Mouse (Mus musculus) cortical plate, adult 2 months (tissue): ENCODE data around the gene Neurod2.
A peak's percentile ranks its signal among the peaks of the same experiment; 100 is the strongest.

Source experiments
- CTCF ChIP-seq: fragments of 200-500 bp; IDR thresholded peaks from 2 replicates; pipeline ENCODE4 v1.5.1; 2011; ENCODE audit warnings: mild to moderate bottlenecking, control low read depth, low read length; ENCODE audit not compliant: insufficient read depth; ENCODE audit errors: extremely low read depth
- POLR2A ChIP-seq: fragments of 200-500 bp; IDR thresholded peaks from 2 replicates; pipeline ENCODE4 v1.6.1; 2011; ENCODE audit warnings: mild to moderate bottlenecking, low read length, control low read depth; ENCODE audit not compliant: insufficient read depth; ENCODE audit errors: extremely low read depth

- peak; percentile 100 for TF ChIP-seq CTCF
- TF ChIP-seq POLR2A = no peak
These were observed 12.8 kb upstream of the Neurod2 start for GRCm38 (mm10) chr11:98342000-98342945.
